20 mouse cellular contexts compared by ENCODE assay signal in genomic region chr7:67232504-67232903, GRCm38 (mm10). TPM values are rescaled to one million over a fixed set of nuclear protein-coding genes. Genes with fewer than 3 reads are reported as not detected.
DNase-seq lines count a peak whose midpoint lies in the region; ATAC-seq and TF ChIP-seq lines count a peak whose summit lies in the region.
"Had no signal": no experiment of that assay in that cellular context is flagged by ENCODE, and none has a peak within 500 bp of the region (broad histone marks: within the 10 kb centered on the region; RNA-seq: fewer than 3 reads in every experiment).

No protein-coding gene starts in this region.

- H3K27ac ChIP-seq in heart, embryonic 14.5 days (replicated peaks in 1 of 2; ENCODE audit: control insufficient read depth in 1 of 2, insufficient read depth in 1 of 2, low read depth in 2 of 2, low read length in 2 of 2): 0 out of 4 replicates have a peak overlapping the region, but pooled peaks have one; percentile 4 to 39
- no peak overlapping the region for H3K27ac ChIP-seq in limb, embryonic 10.5 days
- H3K27ac ChIP-seq in limb, embryonic 11.5 days (replicated peaks; ENCODE audit: low read depth, low read length): no peak overlapping the region
- H3K27ac ChIP-seq in lung, postnatal 0 days (ENCODE audit: low read length): no peak overlapping the region
- H3K27ac ChIP-seq: embryonic facial prominence, embryonic 13.5 days; forebrain, embryonic 12.5 days; hindbrain, embryonic 12.5 days had no signal

- H3K4me1 ChIP-seq in heart, embryonic 14.5 days (ENCODE audit: control insufficient read depth in 2 of 2, insufficient read depth in 2 of 2, low read length in 2 of 2): peaks cover 24 to 52% of the 10 kb centered on the region in 2 experiments
- no peaks in the 10 kb centered on the region for H3K4me1 ChIP-seq in limb, embryonic 10.5 days
- no peaks in the 10 kb centered on the region for H3K4me1 ChIP-seq in limb, embryonic 11.5 days (ENCODE audit: control insufficient read depth, insufficient read depth, low read length)
- no peaks in the 10 kb centered on the region for H3K4me1 ChIP-seq in lung, postnatal 0 days (ENCODE audit: insufficient read depth, low read depth, low read length)
- H3K4me1 ChIP-seq: embryonic facial prominence, embryonic 13.5 days; hindbrain, embryonic 12.5 days had no signal

- no peaks in the 10 kb centered on the region for H3K9me3 ChIP-seq in heart, embryonic 14.5 days (ENCODE audit: control insufficient read depth, low read length)
- no peaks in the 10 kb centered on the region for H3K9me3 ChIP-seq in limb, embryonic 10.5 days (replicated peaks)
- no peaks in the 10 kb centered on the region for H3K9me3 ChIP-seq in limb, embryonic 11.5 days (ENCODE audit: control insufficient read depth, low read length)
- H3K9me3 ChIP-seq in lung, postnatal 0 days (ENCODE audit: low read length): no peaks in the 10 kb centered on the region
- H3K9me3 ChIP-seq: embryonic facial prominence, embryonic 13.5 days; forebrain, embryonic 12.5 days; hindbrain, embryonic 12.5 days had no signal

- 90% methylated on average over 14 of the region's 14 CpGs for WGBS in heart, embryonic 14.5 days
- WGBS in limb, embryonic 10.5 days: 94% methylated on average over 14 of the region's 14 CpGs
- WGBS in limb, embryonic 11.5 days: 91% methylated on average over 14 of the region's 14 CpGs
- WGBS in lung, postnatal 0 days: 86% methylated on average over 14 of the region's 14 CpGs

- H3K9ac ChIP-seq in heart, embryonic 14.5 days (ENCODE audit: low read length): no peak overlapping the region
- no peak overlapping the region for H3K9ac ChIP-seq in limb, embryonic 11.5 days (ENCODE audit: low read length)
- no peak overlapping the region for H3K9ac ChIP-seq in lung, postnatal 0 days (replicated peaks; ENCODE audit: low read depth)
- H3K9ac ChIP-seq: embryonic facial prominence, embryonic 13.5 days; forebrain, embryonic 12.5 days; hindbrain, embryonic 12.5 days had no signal

- no peak for TF ChIP-seq EP300 in lung, postnatal 0 days (IDR thresholded peaks at IDR 0.05)

- no peak for DNase-seq in heart, postnatal 14 days
- peak; percentile 5 for DNase-seq in heart, postnatal 4 days
- DNase-seq in heart, postnatal 36 days: no peak
- DNase-seq in limb, embryonic 10.5 days (ENCODE audit: low spot score): peak; percentile 23
- peak; percentile 10 for DNase-seq in limb, embryonic 11.5 days (ENCODE audit: low spot score)
- no peak for DNase-seq in urinary bladder, postnatal 36 days (ENCODE audit: low spot score in 2 of 2)
- DNase-seq in lung, postnatal 0 days (ENCODE audit: low spot score): no peak
- DNase-seq: adrenal gland, adult 2 months; adrenal gland, postnatal 25 days; cerebellum, adult 18-20 months; cerebellum, adult 9-11 months; gastrocnemius, postnatal 10 days had no signal

- no peak for TF ChIP-seq CTCF in lung, postnatal 0 days (IDR thresholded peaks at IDR 0.05)

- ATAC-seq in heart, embryonic 14.5 days (ENCODE audit: insufficient number of reproducible peaks, insufficient read depth, low FRiP score, low read depth): no peak
- no peak for ATAC-seq in limb, embryonic 11.5 days (ENCODE audit: insufficient number of reproducible peaks, low FRiP score, low TSS enrichment, low read depth)
- no peak for ATAC-seq in lung, postnatal 0 days
- ATAC-seq: forebrain, embryonic 16.5 days; hindbrain, embryonic 16.5 days; inflammation-experienced regulatory T-cells, adult 6 months had no signal

- H3K4me2 ChIP-seq in heart, embryonic 14.5 days (ENCODE audit: low read length): no peak overlapping the region
- H3K4me2 ChIP-seq in limb, embryonic 11.5 days (ENCODE audit: low read depth, severe bottlenecking): no peak overlapping the region
- no peak overlapping the region for H3K4me2 ChIP-seq in lung, postnatal 0 days (replicated peaks; ENCODE audit: low read depth, low read length)
- H3K4me2 ChIP-seq: embryonic facial prominence, embryonic 13.5 days; forebrain, embryonic 12.5 days; heart, embryonic 11.5 days; hindbrain, embryonic 12.5 days had no signal

- no peak overlapping the region for H3K4me3 ChIP-seq in heart, embryonic 14.5 days (ENCODE audit: control insufficient read depth in 1 of 2, insufficient read depth in 1 of 2, low read depth in 1 of 2, low read length in 2 of 2)
- no peak overlapping the region for H3K4me3 ChIP-seq in limb, embryonic 10.5 days
- no peak overlapping the region for H3K4me3 ChIP-seq in limb, embryonic 11.5 days (ENCODE audit: low read depth, low read length)
- H3K4me3 ChIP-seq in lung, postnatal 0 days (ENCODE audit: low read depth, low read length): no peak overlapping the region
- H3K4me3 ChIP-seq: embryonic facial prominence, embryonic 13.5 days; forebrain, embryonic 12.5 days; hindbrain, embryonic 12.5 days had no signal

- intact Hi-C loops in heart, postnatal 14 days (cut with DNase I): loop anchor here (10.0 kb wide), 1 partner anchor 322 kb away; no protein-coding TSS in a partner anchor
- intact Hi-C loops in heart, postnatal 36 days (cut with DNase I): no loop called here

- peaks cover 58% of the 10 kb centered on the region for H3K36me3 ChIP-seq in heart, embryonic 14.5 days (ENCODE audit: control insufficient read depth, insufficient read depth, low read length)
- H3K36me3 ChIP-seq in limb, embryonic 10.5 days: peaks cover 48% of the 10 kb centered on the region
- H3K36me3 ChIP-seq in limb, embryonic 11.5 days (ENCODE audit: control insufficient read depth, insufficient read depth, low read length): peaks cover 3% of the 10 kb centered on the region; the same call in 1 of the 2 replicates
- H3K36me3 ChIP-seq in lung, postnatal 0 days (ENCODE audit: insufficient read depth, low read length): peaks cover 24% of the 10 kb centered on the region; the same call in 1 of the 2 replicates

- H3K27me3 ChIP-seq in heart, embryonic 14.5 days (ENCODE audit: control insufficient read depth, insufficient read depth, low read length): no peaks in the 10 kb centered on the region
- H3K27me3 ChIP-seq in limb, embryonic 10.5 days (ENCODE audit: low read depth, poor library complexity, severe bottlenecking): no peaks in the 10 kb centered on the region
- no peaks in the 10 kb centered on the region for H3K27me3 ChIP-seq in limb, embryonic 11.5 days (ENCODE audit: control insufficient read depth, insufficient read depth, low read length)
- H3K27me3 ChIP-seq in lung, postnatal 0 days (replicated peaks; ENCODE audit: insufficient read depth, low read length): no peaks in the 10 kb centered on the region
- H3K27me3 ChIP-seq: embryonic facial prominence, embryonic 13.5 days; forebrain, embryonic 12.5 days; hindbrain, embryonic 12.5 days had no signal

RNA-seq across cellular contexts. Expression of gene Lysmd4, which starts 10.2 kb away (rescaled TPM):
- 12.3 and 13.8 TPM in 2 replicates for polyA plus RNA-seq in heart, embryonic 14.5 days (2014; fragmentation: Nextera tagmentation; extraction: Ambion mirVana)
- total RNA-seq in heart, postnatal 14 days (2021): 10 to 100 TPM; 17.4 to 18.1 TPM
- 10 to 100 TPM; 14.2 to 14.4 TPM for total RNA-seq in heart, postnatal 4 days (2021)
- total RNA-seq in heart, postnatal 36 days (2021): 10 to 100 TPM; 15.3 to 17.8 TPM
- 12.1 and 15.2 TPM in 2 replicates for polyA plus RNA-seq in limb, embryonic 10.5 days (2016; fragmentation: Nextera tagmentation; extraction: Ambion mirVana)
- polyA plus RNA-seq in limb, embryonic 11.5 days (2014; fragmentation: Nextera tagmentation; extraction: Ambion mirVana): 10.8 and 11.6 TPM in 2 replicates
- polyA plus RNA-seq in lung, postnatal 0 days (2015; fragmentation: Nextera tagmentation; extraction: Ambion mirVana): 8.4 and 10.8 TPM in 2 replicates

Comparison
In these comparisons a context has a peak if more than half of its experiments do, and no peak if none do; other contexts are left out.
1. DNase-seq: peak in heart, postnatal 4 days (single experiment), limb, embryonic 10.5 days (single experiment) and limb, embryonic 11.5 days (single experiment); none in heart, postnatal 14 days (0 of 2), heart, postnatal 36 days (0 of 2), urinary bladder, postnatal 36 days (0 of 2) and lung, postnatal 0 days (single experiment).
2. H3K27ac ChIP-seq: peak in heart, embryonic 14.5 days (2 of 2); none in limb, embryonic 10.5 days (single experiment), limb, embryonic 11.5 days (single experiment) and lung, postnatal 0 days (single experiment).